Comparison of ENCODE assay signal across 8 mouse cellular contexts in the genomic region with DNA sequence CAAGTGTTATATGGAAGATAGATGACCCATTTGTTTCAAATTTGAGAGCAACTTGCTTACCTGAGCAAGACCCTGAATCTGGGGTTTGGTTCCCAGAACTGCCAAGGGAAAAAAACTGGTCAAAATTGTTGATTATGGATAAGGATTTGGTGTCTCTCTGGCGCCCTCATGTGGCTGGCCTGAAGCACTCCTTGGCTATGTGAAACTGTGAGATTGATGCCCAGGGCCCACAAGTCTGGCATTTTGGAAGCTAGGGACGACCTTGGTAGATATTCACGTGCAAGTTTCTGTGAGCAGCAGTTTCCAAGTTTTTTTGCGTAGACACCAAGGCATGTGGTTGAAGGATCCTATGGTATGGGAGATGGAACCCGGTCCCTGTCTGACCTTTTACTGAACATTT. TPM values are rescaled to one million over a fixed set of nuclear protein-coding genes. Genes with fewer than 3 reads are reported as not detected.
DNase-seq lines count a peak whose midpoint lies in the region; ATAC-seq and TF ChIP-seq lines count a peak whose summit lies in the region.

No protein-coding gene starts in this region.

- intact Hi-C loops in gastrocnemius, adult 2 months (cut with DNase I) = loop anchor here (5.0 kb wide), 1 partner anchor 73 kb away; no protein-coding TSS in a partner anchor

- H3K27me3 ChIP-seq in intestine, embryonic 14.5 days (replicated peaks; ENCODE audit: control insufficient read depth, insufficient read depth, low read length) = no peaks in the 10 kb centered on the region
- H3K27me3 ChIP-seq in limb, embryonic 10.5 days (ENCODE audit: low read depth, poor library complexity, severe bottlenecking) = no peaks in the 10 kb centered on the region
- H3K27me3 ChIP-seq in midbrain, embryonic 11.5 days (ENCODE audit: control insufficient read depth, insufficient read depth, low read length) = no peaks in the 10 kb centered on the region

- H3K9me3 ChIP-seq in intestine, embryonic 14.5 days (ENCODE audit: control insufficient read depth, low read length) = no peaks in the 10 kb centered on the region
- no peaks in the 10 kb centered on the region for H3K9me3 ChIP-seq in limb, embryonic 10.5 days (replicated peaks)
- no peaks in the 10 kb centered on the region for H3K9me3 ChIP-seq in midbrain, embryonic 11.5 days (ENCODE audit: control insufficient read depth, low read length)

- H3K4me3 ChIP-seq in gastrocnemius, adult 2 months = no peak overlapping the region
- H3K4me3 ChIP-seq in intestine, embryonic 14.5 days (ENCODE audit: low read depth, low read length) = no peak overlapping the region
- H3K4me3 ChIP-seq in limb, embryonic 10.5 days = peak overlapping the region; percentile 19
- no peak overlapping the region for H3K4me3 ChIP-seq in midbrain, embryonic 11.5 days (ENCODE audit: low read depth, low read length)

- peak; percentile 97 for TF ChIP-seq CTCF in gastrocnemius, adult 2 months (IDR thresholded peaks at IDR 0.05)

- H3K9ac ChIP-seq in intestine, embryonic 14.5 days (ENCODE audit: low read length) = no peak overlapping the region
- H3K9ac ChIP-seq in midbrain, embryonic 11.5 days (ENCODE audit: low read length) = no peak overlapping the region

- H3K27ac ChIP-seq in gastrocnemius, adult 2 months = no peak overlapping the region
- H3K27ac ChIP-seq in intestine, embryonic 14.5 days (ENCODE audit: low read depth) = no peak overlapping the region
- no peak overlapping the region for H3K27ac ChIP-seq in limb, embryonic 10.5 days
- no peak overlapping the region for H3K27ac ChIP-seq in midbrain, embryonic 11.5 days (ENCODE audit: low read depth, low read length)

- no peak overlapping the region for H3K4me2 ChIP-seq in intestine, embryonic 14.5 days (ENCODE audit: low read length)
- H3K4me2 ChIP-seq in midbrain, embryonic 11.5 days = no peak overlapping the region

- WGBS in intestine, embryonic 14.5 days = 8% methylated on average over 5 of the region's 5 CpGs
- 10% methylated on average over 5 of the region's 5 CpGs for WGBS in limb, embryonic 10.5 days
- 4% methylated on average over 5 of the region's 5 CpGs for WGBS in midbrain, embryonic 11.5 days

- 0 out of 2 replicates have a peak, but pooled peaks cover 8% of the 10 kb centered on the region for H3K4me1 ChIP-seq in intestine, embryonic 14.5 days (replicated peaks; ENCODE audit: control insufficient read depth, insufficient read depth, low read length)
- peaks cover 19% of the 10 kb centered on the region for H3K4me1 ChIP-seq in limb, embryonic 10.5 days
- peaks cover 3% of the 10 kb centered on the region; the same call in 1 of the 2 replicates for H3K4me1 ChIP-seq in midbrain, embryonic 11.5 days (ENCODE audit: control insufficient read depth, insufficient read depth, low read length)

- no peak for ATAC-seq in intestine, embryonic 14.5 days (replicated peaks; ENCODE audit: low FRiP score, low TSS enrichment, low read depth)
- ATAC-seq in midbrain, embryonic 11.5 days (ENCODE audit: low FRiP score) = peak; percentile 38; the same call in 1 of the 2 replicates

- peak; percentile 61 for DNase-seq in ovary, adult 18-20 months (ENCODE audit: low spot score)
- DNase-seq in ovary, postnatal 10 days (ENCODE audit: low spot score) = no peak
- peak; percentile 85 for DNase-seq in cerebellum, postnatal 14 days
- DNase-seq in gastrocnemius, adult 2 months = peak; percentile 76
- peak; percentile 93 for DNase-seq in intestine, embryonic 14.5 days (ENCODE audit: low spot score)
- peak; percentile 93 for DNase-seq in limb, embryonic 10.5 days (ENCODE audit: low spot score)
- peak; percentile 95 for DNase-seq in midbrain, embryonic 11.5 days (ENCODE audit: low spot score, missing footprints)
- DNase-seq in spleen, postnatal 10 days (ENCODE audit: low spot score in 2 of 2) = peak; percentile 77 to 87

- H3K36me3 ChIP-seq in intestine, embryonic 14.5 days (ENCODE audit: control insufficient read depth, insufficient read depth, low read length) = no peaks in the 10 kb centered on the region
- H3K36me3 ChIP-seq in limb, embryonic 10.5 days = no peaks in the 10 kb centered on the region
- no peaks in the 10 kb centered on the region for H3K36me3 ChIP-seq in midbrain, embryonic 11.5 days (ENCODE audit: control insufficient read depth, insufficient read depth, low read length)

RNA-seq across cellular contexts. Expression of gene Hist1h4h, which starts 6.2 kb away (rescaled TPM):
- total RNA-seq in gastrocnemius, adult 2 months (2021) = 100 to 1,000 TPM; 131 to 139 TPM
- polyA plus RNA-seq in intestine, embryonic 14.5 days (2014; fragmentation: Nextera tagmentation; extraction: Ambion mirVana) = 6.5 and 6.9 TPM in 2 replicates
- polyA plus RNA-seq in limb, embryonic 10.5 days (2016; fragmentation: Nextera tagmentation; extraction: Ambion mirVana) = 2.4 and 4.5 TPM in 2 replicates
- polyA plus RNA-seq in midbrain, embryonic 11.5 days (2014; fragmentation: Nextera tagmentation; extraction: Ambion mirVana) = 3.3 and 3.6 TPM in 2 replicates

RNA-seq across cellular contexts. Expression of gene Hist1h2af, which starts 9.1 kb away (rescaled TPM):
- total RNA-seq in gastrocnemius, adult 2 months (2021) = 1 to 10 TPM in 1 of 2 experiments, not detected in 1; 2.0 TPM
- 12.1 and 15.7 TPM in 2 replicates for polyA plus RNA-seq in intestine, embryonic 14.5 days (2014; fragmentation: Nextera tagmentation; extraction: Ambion mirVana)
- 8.0 and 11.7 TPM in 2 replicates for polyA plus RNA-seq in limb, embryonic 10.5 days (2016; fragmentation: Nextera tagmentation; extraction: Ambion mirVana)
- 6.4 and 9.1 TPM in 2 replicates for polyA plus RNA-seq in midbrain, embryonic 11.5 days (2014; fragmentation: Nextera tagmentation; extraction: Ambion mirVana)

RNA-seq across cellular contexts. Expression of gene Hist1h3g, which starts 10.6 kb away (rescaled TPM):
- total RNA-seq in gastrocnemius, adult 2 months (2021) = not detected
- polyA plus RNA-seq in intestine, embryonic 14.5 days (2014; fragmentation: Nextera tagmentation; extraction: Ambion mirVana) = 6.1 and 8.1 TPM in 2 replicates
- polyA plus RNA-seq in limb, embryonic 10.5 days (2016; fragmentation: Nextera tagmentation; extraction: Ambion mirVana) = 4.7 and 5.3 TPM in 2 replicates
- 4.0 and 4.8 TPM in 2 replicates for polyA plus RNA-seq in midbrain, embryonic 11.5 days (2014; fragmentation: Nextera tagmentation; extraction: Ambion mirVana)

RNA-seq across cellular contexts. Expression of gene Hist1h2bh, which starts 18.5 kb away (rescaled TPM):
- 1 to 10 TPM in 1 of 2 experiments, under 1 TPM in 1; 0.94 to 1.0 TPM for total RNA-seq in gastrocnemius, adult 2 months (2021)
- polyA plus RNA-seq in intestine, embryonic 14.5 days (2014; fragmentation: Nextera tagmentation; extraction: Ambion mirVana) = 0.47 and 1.1 TPM in 2 replicates
- polyA plus RNA-seq in limb, embryonic 10.5 days (2016; fragmentation: Nextera tagmentation; extraction: Ambion mirVana) = 0.56 and 0.69 TPM in 2 replicates
- polyA plus RNA-seq in midbrain, embryonic 11.5 days (2014; fragmentation: Nextera tagmentation; extraction: Ambion mirVana) = 0.44 and 0.87 TPM in 2 replicates

RNA-seq across cellular contexts. Expression of gene Hist1h3f, which starts 19.2 kb away (rescaled TPM):
- total RNA-seq in gastrocnemius, adult 2 months (2021) = 1 to 10 TPM; 2.9 to 4.0 TPM
- 1.1 and 1.2 TPM in 2 replicates for polyA plus RNA-seq in intestine, embryonic 14.5 days (2014; fragmentation: Nextera tagmentation; extraction: Ambion mirVana)
- 1.3 and 1.4 TPM in 2 replicates for polyA plus RNA-seq in limb, embryonic 10.5 days (2016; fragmentation: Nextera tagmentation; extraction: Ambion mirVana)
- 1.2 and 1.3 TPM in 2 replicates for polyA plus RNA-seq in midbrain, embryonic 11.5 days (2014; fragmentation: Nextera tagmentation; extraction: Ambion mirVana)
